Mouse (Mus musculus) liver, embryonic 14.5 days (tissue): Measurements from ENCODE around the gene Brpf1. TPM values are rescaled to one million over a fixed set of nuclear protein-coding genes. Genes with fewer than 3 reads are reported as not detected.
A peak's percentile ranks its signal among the peaks of the same experiment; 100 is the strongest.

Source experiments
- ATAC-seq: fragments of 200-750 bp; cut with Nextera tagmentation; 2 replicates; pipeline ENCODE4 v1.8.0; 2017; ENCODE audit warnings: moderate number of reproducible peaks, mild to moderate bottlenecking, moderate library complexity; ENCODE audit not compliant: insufficient read depth
- DNase-seq, 3 experiments: peaks; one replicate each; pipeline ENCODE4 v3.0.0-alpha.2; 2012 to 2013; ENCODE audit warnings: low read depth in 3 of 3, low spot score in 3 of 3
- H3K27ac ChIP-seq: fragments of 300-500 bp; sonication (generic); 2 replicates; pipeline ENCODE4 v1.5.1; 2014; ENCODE audit warnings: moderate library complexity, mild to moderate bottlenecking, control low read depth, inconsistent platforms
- H3K27me3 ChIP-seq: fragments of 300-500 bp; sonication (generic); 2 replicates; pipeline ENCODE4 v1.6.1; 2014; ENCODE audit warnings: mild to moderate bottlenecking, low read length, moderate library complexity; ENCODE audit not compliant: control insufficient read depth, insufficient read depth
- H3K36me3 ChIP-seq: fragments of 300-500 bp; sonication (generic); replicated peaks from 2 replicates; pipeline ENCODE4 v1.6.1; 2014; ENCODE audit warnings: low read depth; ENCODE audit not compliant: control insufficient read depth, insufficient read depth
- H3K4me1 ChIP-seq, 2 experiments: fragments of 200-500 bp in 1 of 2; fragments of 300-500 bp in 1 of 2; sonication (generic) in 1 of 2; replicated peaks; 2 replicates each; pipeline ENCODE4 v1.6.1; 2012 to 2014; ENCODE audit warnings: antibody characterized with exemption in 1 of 2, inconsistent platforms in 1 of 2, low read length in 1 of 2; ENCODE audit not compliant: control insufficient read depth in 2 of 2, insufficient read depth in 2 of 2
- H3K4me2 ChIP-seq: fragments of 300-500 bp; sonication (generic); 2 replicates; pipeline ENCODE4 v1.6.1; 2014; ENCODE audit warnings: low read depth, mild to moderate bottlenecking, control low read depth, moderate library complexity
- H3K4me3 ChIP-seq, 2 experiments: fragments of 200-500 bp in 1 of 2; fragments of 300-500 bp in 1 of 2; sonication (generic) in 1 of 2; 2 replicates each; pipeline ENCODE4 v1.5.1; 2012 to 2014; ENCODE audit warnings: low read depth in 2 of 2, low read length in 2 of 2, mild to moderate bottlenecking in 2 of 2, control low read depth in 1 of 2, inconsistent platforms in 1 of 2, moderate library complexity in 1 of 2; ENCODE audit not compliant: insufficient read depth in 1 of 2
- H3K9ac ChIP-seq: fragments of 300-500 bp; sonication (generic); replicated peaks from 2 replicates; pipeline ENCODE4 v1.6.1; 2014; ENCODE audit warnings: mild to moderate bottlenecking, control low read depth, moderate library complexity
- H3K9me3 ChIP-seq: fragments of 300-500 bp; sonication (generic); 2 replicates; pipeline ENCODE4 v1.6.1; 2016; ENCODE audit warnings: low read length, mixed read lengths; ENCODE audit not compliant: control insufficient read depth
- CTCF ChIP-seq: IDR thresholded peaks from 2 replicates; pipeline ENCODE4 v1.5.1; 2016; ENCODE audit warnings: antibody characterized with exemption, low read depth, control low read depth
- EP300 ChIP-seq: IDR thresholded peaks from 2 replicates; pipeline ENCODE4 v1.6.1; 2016; ENCODE audit warnings: antibody characterized with exemption, low read depth
- WGBS: fragments of 180-500 bp; shearing (Covaris S2); extraction: QIAGEN DNeasy Blood & Tissue Kit; methylation state at CpG from one replicate; pipeline ENCODE4 v1.1.7; 2014; ENCODE audit not compliant: insufficient replicate concordance; 5-methylcytosine and 5-hydroxymethylcytosine counted together
- polyA plus RNA-seq, 2 experiments: library from polyadenylated mRNA; depleted of rRNA in 1 of 2; stranded (reverse) in 1 of 2; unstranded in 1 of 2; fragments of >200 nt; fragmentation: Nextera tagmentation in 1 of 2; extraction: Ambion mirVana in 1 of 2; gene quantifications; 2 replicates each; pipeline versions ENCODE4 v1.2.1 to v1.2.3; 2012 to 2014

Brpf1 gene
- polyA plus RNA-seq, 2 experiments, result 6.7 to 11.7 TPM

DNA sequence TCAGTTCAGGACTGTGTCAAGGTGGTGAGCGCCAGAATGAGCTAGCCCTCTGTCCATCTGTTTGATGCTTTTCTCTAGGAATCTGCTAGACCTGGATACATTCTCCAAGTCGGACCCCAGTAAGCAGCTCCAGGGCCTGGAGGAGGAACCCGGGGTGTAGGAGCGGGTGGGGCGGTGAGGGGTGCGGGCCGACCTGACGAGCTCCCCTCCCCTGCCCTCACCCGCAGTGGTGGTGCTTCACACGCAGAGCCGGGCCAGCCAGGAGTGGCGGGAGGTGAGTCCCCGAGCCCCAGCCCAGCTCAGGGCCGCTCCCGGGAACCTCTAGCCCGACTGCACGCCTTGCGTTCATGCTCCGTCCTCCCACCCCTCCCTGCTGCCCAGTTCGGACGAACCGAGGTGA, 24.0 kb upstream of the Brpf1 start:
- H3K4me3 ChIP-seq, result no peak overlapping the region
- ATAC-seq, result no peak
- 3% methylated on average over 22 of the region's 22 CpGs for WGBS
- H3K9ac ChIP-seq, result no peak overlapping the region
- peaks cover 26% of the 10 kb centered on the region for H3K27me3 ChIP-seq
- H3K4me2 ChIP-seq, result no peak overlapping the region
- no peaks in the 10 kb centered on the region for H3K36me3 ChIP-seq
- TF ChIP-seq EP300, result no peak
- no peak for TF ChIP-seq CTCF
- no peak overlapping the region for H3K27ac ChIP-seq
- H3K9me3 ChIP-seq, result no peaks in the 10 kb centered on the region
- DNase-seq, result no peak
- no peaks in the 10 kb centered on the region for H3K4me1 ChIP-seq

DNA sequence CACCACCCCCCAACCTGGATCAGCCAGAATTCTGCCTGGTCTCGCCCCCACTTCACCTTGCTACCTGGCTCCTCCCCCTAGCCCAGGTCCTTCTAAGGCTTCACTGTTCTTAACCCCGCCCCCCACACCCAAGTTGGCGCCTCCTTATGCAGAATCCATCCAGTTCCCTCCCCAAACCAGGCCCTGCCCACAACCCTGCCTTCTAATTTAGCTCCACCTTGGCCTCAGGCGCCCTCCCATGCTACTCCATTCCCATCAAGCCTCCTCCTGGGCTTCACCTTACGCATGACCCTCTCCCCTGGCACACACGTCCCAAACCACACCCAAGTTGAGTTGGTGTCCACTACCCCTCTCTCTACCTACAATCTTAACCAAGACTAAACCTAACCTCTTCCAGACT, 23.4 kb upstream of the Brpf1 start:
- no peak overlapping the region for H3K27ac ChIP-seq
- TF ChIP-seq CTCF (no peak), EP300 (no peak)
- H3K27me3 ChIP-seq, result peaks cover 26% of the 10 kb centered on the region
- H3K4me3 ChIP-seq, result no peak overlapping the region
- no peaks in the 10 kb centered on the region for H3K4me1 ChIP-seq
- H3K36me3 ChIP-seq, result no peaks in the 10 kb centered on the region
- WGBS, result 6% methylated on average over 6 of the region's 6 CpGs
- no peak overlapping the region for H3K9ac ChIP-seq
- no peaks in the 10 kb centered on the region for H3K9me3 ChIP-seq
- peak; percentile 18; the same call in 1 of the 2 replicates for ATAC-seq
- DNase-seq, result no peak
- H3K4me2 ChIP-seq, result no peak overlapping the region

DNA sequence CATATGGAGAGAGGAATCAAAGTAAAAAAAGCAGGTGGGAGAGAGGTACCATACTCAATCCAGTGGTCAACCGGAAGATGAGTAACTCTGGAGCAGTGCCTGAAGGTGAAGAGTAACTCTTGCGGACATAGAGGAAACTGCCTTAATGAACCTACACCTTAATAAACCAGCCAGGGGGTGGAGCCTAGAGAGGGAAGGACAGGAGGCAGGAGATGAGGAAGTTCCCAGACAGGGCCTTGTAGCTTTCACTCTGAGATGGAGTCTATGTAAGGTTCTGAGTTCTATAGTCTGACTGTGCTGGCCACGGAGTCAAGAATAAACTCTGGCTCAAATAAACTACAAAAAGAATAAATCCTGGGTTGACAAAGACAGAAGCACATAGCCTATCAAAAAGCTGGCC, 22.0 kb upstream of the Brpf1 start:
- DNase-seq, result no peak
- no peak for ATAC-seq
- no peak overlapping the region for H3K9ac ChIP-seq
- TF ChIP-seq CTCF (no peak), EP300 (no peak)
- no peak overlapping the region for H3K4me3 ChIP-seq
- H3K36me3 ChIP-seq, result no peaks in the 10 kb centered on the region
- no peaks in the 10 kb centered on the region for H3K9me3 ChIP-seq
- WGBS, result 49% methylated on average over 3 of the region's 3 CpGs
- peaks cover 26% of the 10 kb centered on the region for H3K27me3 ChIP-seq
- no peak overlapping the region for H3K4me2 ChIP-seq
- H3K4me1 ChIP-seq, result no peaks in the 10 kb centered on the region
- no peak overlapping the region for H3K27ac ChIP-seq

DNA sequence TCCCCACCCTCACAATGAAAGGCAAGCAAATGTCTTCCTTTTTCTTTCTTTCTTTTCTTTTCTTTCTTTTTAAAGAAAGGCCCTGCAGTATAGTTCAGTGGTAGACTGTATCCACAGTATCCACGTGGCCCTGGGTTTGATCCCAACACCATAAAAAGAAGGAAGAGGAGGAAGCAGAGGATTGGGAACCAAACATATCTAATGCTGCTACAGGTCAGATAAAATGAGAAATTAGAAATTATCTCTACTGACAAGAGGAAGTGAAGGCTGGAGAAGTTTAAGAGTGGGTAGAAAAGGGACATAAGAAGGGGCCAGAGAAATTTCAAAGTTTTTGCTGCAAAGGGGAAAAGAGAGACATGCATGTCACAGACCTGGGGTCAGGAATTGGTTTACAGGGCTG, 20.6 kb upstream of the Brpf1 start:
- Histone ChIP-seq H3K36me3 (no peaks in the 10 kb centered on the region), H3K4me3 (no peak overlapping the region), H3K4me1 (no peaks in the 10 kb centered on the region), H3K27ac (no peak overlapping the region), H3K27me3 (peaks cover 26% of the 10 kb centered on the region), H3K9ac (no peak overlapping the region), H3K4me2 (no peak overlapping the region), H3K9me3 (no peaks in the 10 kb centered on the region)
- no peak for DNase-seq
- TF ChIP-seq EP300, result no peak
- no peak for TF ChIP-seq CTCF
- WGBS, result 35% methylated on average over 1 of the region's 1 CpGs
- ATAC-seq, result no peak

DNA sequence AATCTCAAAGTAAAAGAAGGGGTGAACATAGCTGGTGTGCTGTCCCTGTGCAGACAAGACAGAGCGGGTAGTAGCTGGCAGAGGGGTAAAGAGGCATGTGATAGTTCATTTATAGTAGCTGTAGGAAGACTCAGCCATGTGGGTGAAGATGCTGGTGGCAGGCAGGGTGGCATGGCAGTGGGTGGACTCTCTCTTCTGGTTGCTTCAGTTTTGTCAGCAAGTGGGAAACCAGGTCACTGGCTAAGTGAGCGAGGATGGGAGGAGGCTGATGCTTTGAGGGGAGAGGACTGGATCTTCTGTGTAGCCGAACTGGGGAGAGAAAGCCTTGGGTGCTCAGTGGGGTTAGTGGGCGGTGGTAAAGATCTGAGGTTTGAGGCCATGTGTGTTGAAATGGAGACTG, 19.7 kb upstream of the Brpf1 start:
- no peaks in the 10 kb centered on the region for H3K9me3 ChIP-seq
- no peak for TF ChIP-seq CTCF
- TF ChIP-seq EP300, result no peak
- DNase-seq (no peak), ATAC-seq (no peak)
- H3K4me2 ChIP-seq, result no peak overlapping the region
- WGBS, result 47% methylated on average over 4 of the region's 4 CpGs
- no peak overlapping the region for H3K4me3 ChIP-seq
- H3K36me3 ChIP-seq, result no peaks in the 10 kb centered on the region
- H3K27me3 ChIP-seq, result peaks cover 23% of the 10 kb centered on the region
- H3K4me1 ChIP-seq, result no peaks in the 10 kb centered on the region
- no peak overlapping the region for H3K27ac ChIP-seq
- H3K9ac ChIP-seq, result no peak overlapping the region
